Mouse (Mus musculus) thymus, postnatal 36 days (tissue): ENCODE results near the gene Nedd9.
"Not testable (repeated sequence)": the region's sequence is repeated elsewhere in the genome, so short reads cannot be mapped to it uniquely, and the experiment has no call there.

Source experiments
- DNase-seq, 2 experiments: peaks; one replicate each; pipeline ENCODE4 v3.0.0; 2022; ENCODE audit warnings: mixed read lengths in 2 of 2

Nedd9 gene

GRCm38 (mm10) chr13:41291466-41291974, 195.6 kb downstream of the Nedd9 start:
- DNase-seq, result no peak

GRCm38 (mm10) chr13:41286285-41286684, 200.9 kb downstream of the Nedd9 start:
- DNase-seq, result no peak

DNA sequence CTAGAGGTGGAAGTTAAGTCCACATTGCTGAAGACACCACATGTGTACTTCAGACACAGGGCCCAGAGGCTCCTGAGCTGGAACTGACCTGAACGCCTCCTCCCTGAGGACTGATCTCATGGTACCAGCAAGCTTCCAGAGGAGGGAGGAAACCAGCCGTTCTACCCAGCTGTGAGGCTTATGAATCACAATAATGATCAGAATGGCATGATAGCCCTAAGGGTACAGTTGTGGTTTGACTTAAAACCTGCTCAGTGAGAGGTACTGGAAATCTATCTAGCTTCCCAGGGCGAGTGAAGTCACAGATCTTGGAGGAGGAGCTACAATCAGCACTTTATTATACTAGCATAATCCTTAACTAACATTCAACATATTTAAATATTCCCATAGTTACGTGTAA, 201.7 kb downstream of the Nedd9 start:
- DNase-seq, result no peak

- peak; percentile 22 to 51 for DNase-seq
These were observed 203.9 kb downstream of the Nedd9 start for GRCm38 (mm10) chr13:41283256-41283655.

GRCm38 (mm10) chr13:41280696-41281095, 206.5 kb downstream of the Nedd9 start:
- no peak for DNase-seq

GRCm38 (mm10) chr13:41273927-41274650, 213.1 kb downstream of the Nedd9 start, which contains the start of gene Gm17364:
Gm17364 (minus strand) TSS chr13:41273977.
- no peak for DNase-seq

DNA sequence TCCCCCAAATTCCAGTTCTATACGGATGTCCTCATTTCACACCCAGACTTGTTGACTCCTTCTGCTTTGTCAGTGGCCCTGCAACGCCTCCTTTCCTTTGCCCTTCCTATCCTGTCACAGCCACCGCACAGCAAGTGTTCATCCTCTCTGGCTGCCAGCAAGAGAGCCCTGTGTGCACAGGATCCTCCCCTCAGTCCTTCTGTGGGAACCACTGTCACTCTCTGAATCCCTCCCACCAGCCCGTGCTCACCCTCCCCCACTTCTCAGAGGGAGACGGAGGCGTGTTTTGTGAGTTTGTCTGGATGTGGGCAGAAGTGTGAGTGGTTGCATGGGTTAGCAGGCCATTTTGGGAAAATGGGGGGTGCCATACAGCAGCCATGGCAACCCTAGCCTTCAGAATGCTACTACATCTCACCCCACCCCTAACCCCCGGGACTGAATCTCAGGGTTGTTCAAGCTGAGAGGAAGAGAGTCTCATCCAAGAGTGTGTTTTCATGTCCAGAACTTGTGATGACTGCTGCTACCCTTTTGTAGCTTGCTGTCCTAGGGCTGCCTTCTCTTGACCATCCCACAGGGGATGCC, 219.2 kb downstream of the Nedd9 start:
- no peak for DNase-seq

- no peak for DNase-seq
These were observed 223.7 kb downstream of the Nedd9 start for GRCm38 (mm10) chr13:41263304-41264006.

GRCm38 (mm10) chr13:41261617-41262016, 225.5 kb downstream of the Nedd9 start:
- not testable (repeated sequence) for DNase-seq
